Mouse (Mus musculus) macrophage (primary cell): Measurements from ENCODE around the gene Adcy1. TPM values are rescaled to one million over a fixed set of nuclear protein-coding genes. Genes with fewer than 3 reads are reported as not detected.

ENCODE experiments used
- H3K27ac ChIP-seq: fragments of 350-480 bp; formaldehyde crosslinking; 2 replicates; pipeline ENCODE4 v1.9.0; 2021
- H3K36me3 ChIP-seq: fragments of 350-480 bp; formaldehyde crosslinking; 2 replicates; pipeline ENCODE4 v1.9.0; 2021; ENCODE audit errors: inconsistent target
- H3K4me3 ChIP-seq: fragments of 350-480 bp; formaldehyde crosslinking; 2 replicates; pipeline ENCODE4 v1.9.0; 2021; ENCODE audit errors: inconsistent target
- H3K79me2 ChIP-seq: fragments of 350-480 bp; formaldehyde crosslinking; 2 replicates; pipeline ENCODE4 v1.9.0; 2021; ENCODE audit errors: inconsistent target
- WGBS: methylation state at CpG from one replicate; pipeline ENCODE4 v1.1.7; 2026; ENCODE audit warnings: inconsistent platforms; ENCODE audit not compliant: missing documents; 5-methylcytosine and 5-hydroxymethylcytosine counted together
- polyA plus RNA-seq: library from polyadenylated mRNA; stranded (reverse); fragments of 250-400 nt; gene quantifications from 3 replicates; pipeline ENCODE4 v1.2.4, GENCODE M21; 2018; ENCODE audit warnings: inconsistent platforms

Gene Adcy1
- polyA plus RNA-seq, 1 experiment from 2014 or later = not detected

GRCm38 (mm10) chr11:7161502-7162174 is 98.3 kb downstream of the Adcy1 start:
- 82% methylated on average over 8 of the region's 8 CpGs for WGBS
- Histone ChIP-seq H3K36me3 (no peaks in the 10 kb centered on the region), H3K79me2 (no peaks in the 10 kb centered on the region), H3K4me3 (no peak overlapping the region), H3K27ac (no peak overlapping the region)

- H3K36me3 ChIP-seq = no peaks in the 10 kb centered on the region
- no peak overlapping the region for H3K4me3 ChIP-seq
- H3K27ac ChIP-seq = no peak overlapping the region
- 58% methylated on average over 4 of the region's 4 CpGs for WGBS
- H3K79me2 ChIP-seq = no peaks in the 10 kb centered on the region
Observed at GRCm38 (mm10) chr11:7164416-7164815, 101.1 kb downstream of the Adcy1 start.

DNA sequence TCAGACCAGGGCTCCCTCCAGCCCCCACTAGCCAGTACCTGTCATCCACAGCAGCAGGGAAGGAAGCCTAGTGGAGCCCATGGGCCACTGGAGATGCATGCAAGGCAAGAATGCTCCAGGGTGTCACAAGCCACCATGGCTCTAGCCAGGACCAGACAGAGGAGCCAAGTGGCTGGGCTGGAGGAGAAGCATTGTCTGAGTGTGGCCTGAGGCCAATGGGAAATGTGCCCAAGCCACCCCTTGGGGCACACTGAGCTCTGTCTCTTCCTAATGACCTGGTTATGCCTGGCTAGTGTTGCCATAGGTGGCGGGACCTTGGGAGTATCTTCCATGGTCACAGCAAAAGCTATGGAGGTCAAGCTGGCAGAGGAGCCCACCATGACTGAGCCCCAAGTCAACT is 106.4 kb downstream of the Adcy1 start:
- Histone ChIP-seq H3K27ac (no peak overlapping the region), H3K36me3 (no peaks in the 10 kb centered on the region), H3K79me2 (no peaks in the 10 kb centered on the region), H3K4me3 (no peak overlapping the region)
- 90% methylated on average over 1 of the region's 1 CpGs for WGBS

DNA sequence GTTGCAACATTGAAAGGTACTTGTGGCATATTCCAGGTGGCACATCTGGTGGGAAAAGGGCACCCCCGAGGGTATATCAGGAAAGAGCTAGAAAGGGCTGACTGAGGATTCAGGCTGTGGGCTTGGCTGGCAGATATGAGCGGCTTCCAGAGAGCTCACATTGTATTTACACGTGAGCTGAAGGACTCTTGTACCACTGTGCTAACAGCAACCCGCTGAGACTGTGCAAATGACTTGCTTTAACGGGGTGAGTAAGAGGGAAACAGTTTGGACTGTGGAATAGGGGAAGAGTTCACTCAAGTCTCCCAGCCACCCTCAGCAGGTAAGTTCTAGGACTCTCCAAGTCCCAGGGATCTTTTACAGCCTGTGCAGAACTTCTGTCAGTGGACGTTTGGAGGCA is 110.4 kb downstream of the Adcy1 start:
- H3K79me2 ChIP-seq = no peaks in the 10 kb centered on the region
- H3K36me3 ChIP-seq = no peaks in the 10 kb centered on the region
- no peak overlapping the region for H3K4me3 ChIP-seq
- 88% methylated on average over 6 of the region's 6 CpGs for WGBS
- H3K27ac ChIP-seq = no peak overlapping the region

GRCm38 (mm10) chr11:7178724-7179123 is 115.4 kb downstream of the Adcy1 start:
- H3K36me3 ChIP-seq = no peaks in the 10 kb centered on the region
- no peak overlapping the region for H3K4me3 ChIP-seq
- H3K79me2 ChIP-seq = no peaks in the 10 kb centered on the region
- H3K27ac ChIP-seq = no peak overlapping the region
- 86% methylated on average over 4 of the region's 4 CpGs for WGBS

- no peak overlapping the region for H3K4me3 ChIP-seq
- H3K36me3 ChIP-seq = no peaks in the 10 kb centered on the region
- H3K27ac ChIP-seq = no peak overlapping the region
- no peaks in the 10 kb centered on the region for H3K79me2 ChIP-seq
- WGBS = 34% methylated on average over 2 of the region's 2 CpGs
Observed at GRCm38 (mm10) chr11:7179276-7179675, 116.0 kb downstream of the Adcy1 start.

DNA sequence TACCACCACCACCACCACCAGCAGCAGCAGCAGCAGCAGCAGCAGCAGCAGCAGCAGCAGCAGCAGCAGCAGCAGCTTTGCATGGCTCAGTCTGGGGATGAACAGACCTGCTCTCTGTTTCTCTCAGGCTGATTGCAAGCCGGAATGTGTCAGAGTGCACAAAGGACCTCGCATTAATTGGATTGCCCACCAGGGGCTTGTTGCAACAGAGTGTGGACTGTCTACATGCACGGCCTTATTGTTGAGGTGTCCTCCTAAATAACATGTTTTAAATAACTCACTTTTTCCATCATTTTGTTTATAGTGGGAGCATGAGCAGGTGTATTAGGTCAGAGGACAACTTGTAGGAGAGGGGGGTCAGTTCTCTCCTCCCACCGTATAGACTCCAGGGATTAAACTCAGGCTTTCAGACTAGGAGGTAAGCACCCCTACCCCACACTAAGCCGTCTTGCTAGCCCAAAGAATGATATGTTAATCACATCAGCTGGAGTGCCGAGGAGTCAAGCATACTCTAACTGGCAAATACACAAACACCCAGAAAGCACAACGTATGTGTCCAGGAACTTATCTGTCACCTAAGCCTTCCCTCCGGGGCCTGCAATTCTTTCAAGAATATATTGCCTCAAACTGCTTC is 119.2 kb downstream of the Adcy1 start:
- no peaks in the 10 kb centered on the region for H3K79me2 ChIP-seq
- no peaks in the 10 kb centered on the region for H3K36me3 ChIP-seq
- no peak overlapping the region for H3K4me3 ChIP-seq
- no peak overlapping the region for H3K27ac ChIP-seq
- 77% methylated on average over 8 of the region's 8 CpGs for WGBS

DNA sequence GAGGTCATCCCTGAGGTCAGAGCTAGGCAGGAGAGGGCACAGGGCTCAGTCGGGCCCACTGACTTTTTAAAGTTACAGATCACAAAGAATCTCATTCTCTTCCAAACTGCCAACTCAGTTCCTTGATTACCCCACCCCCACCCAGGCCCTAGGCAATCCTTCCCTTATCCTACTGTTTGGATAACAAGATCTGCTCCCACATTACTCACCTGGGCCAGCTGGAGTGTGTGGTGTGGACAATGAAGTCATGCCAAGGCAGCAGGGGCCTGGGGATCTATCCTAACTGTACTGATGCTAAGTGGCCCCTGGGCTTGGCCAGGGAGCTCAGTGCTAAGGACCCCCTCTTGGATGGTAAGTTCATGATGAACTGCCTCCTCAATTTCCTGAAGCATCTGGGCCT is 121.1 kb downstream of the Adcy1 start:
- 78% methylated on average over 1 of the region's 1 CpGs for WGBS
- Histone ChIP-seq H3K4me3 (no peak overlapping the region), H3K79me2 (no peaks in the 10 kb centered on the region), H3K36me3 (no peaks in the 10 kb centered on the region), H3K27ac (no peak overlapping the region)

DNA sequence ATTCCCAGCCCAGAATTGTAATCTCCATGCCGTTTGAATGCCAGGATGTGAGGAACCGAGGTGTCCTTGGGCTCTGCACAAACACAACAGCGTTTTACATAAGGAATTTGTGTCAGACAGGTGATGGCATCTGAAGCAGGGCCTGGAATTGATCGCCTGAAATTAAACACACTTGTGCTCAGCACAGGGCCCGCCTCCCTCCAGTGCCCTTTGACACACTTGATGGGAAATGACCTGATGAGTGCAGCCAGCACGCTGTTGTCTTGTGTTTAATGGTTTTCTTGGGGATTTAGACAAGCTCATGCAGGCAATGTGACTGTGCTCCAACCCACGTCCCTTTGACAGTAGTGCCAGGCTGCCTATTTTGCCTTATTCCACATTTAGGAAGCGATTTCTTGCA is 124.2 kb downstream of the Adcy1 start:
- WGBS = 75% methylated on average over 7 of the region's 8 CpGs
- no peaks in the 10 kb centered on the region for H3K36me3 ChIP-seq
- no peak overlapping the region for H3K27ac ChIP-seq
- H3K79me2 ChIP-seq = no peaks in the 10 kb centered on the region
- no peak overlapping the region for H3K4me3 ChIP-seq

GRCm38 (mm10) chr11:7188469-7188868 is 125.2 kb downstream of the Adcy1 start, which contains the start of gene Gm11985:
Gm11985 (minus strand) TSS chr11:7188569.
- H3K27ac ChIP-seq = no peak within 1 kb of the TSS
- 90% methylated on average over 13 of the region's 13 CpGs for WGBS

GRCm38 (mm10) chr11:7192710-7193109 is 129.4 kb downstream of the Adcy1 start:
- Histone ChIP-seq H3K36me3 (no peaks in the 10 kb centered on the region), H3K4me3 (no peak overlapping the region), H3K79me2 (no peaks in the 10 kb centered on the region), H3K27ac (no peak overlapping the region)
- 67% methylated on average over 6 of the region's 6 CpGs for WGBS

More at GRCm38 (mm10) chr11:7188469-7188868, 125.2 kb downstream of the Adcy1 start, which contains the start of gene Gm11985:
- Histone ChIP-seq H3K36me3 (no peaks in the 10 kb centered on the region), H3K4me3 (no peak within 1 kb of the TSS), H3K79me2 (no peaks in the 10 kb centered on the region)

DNA sequence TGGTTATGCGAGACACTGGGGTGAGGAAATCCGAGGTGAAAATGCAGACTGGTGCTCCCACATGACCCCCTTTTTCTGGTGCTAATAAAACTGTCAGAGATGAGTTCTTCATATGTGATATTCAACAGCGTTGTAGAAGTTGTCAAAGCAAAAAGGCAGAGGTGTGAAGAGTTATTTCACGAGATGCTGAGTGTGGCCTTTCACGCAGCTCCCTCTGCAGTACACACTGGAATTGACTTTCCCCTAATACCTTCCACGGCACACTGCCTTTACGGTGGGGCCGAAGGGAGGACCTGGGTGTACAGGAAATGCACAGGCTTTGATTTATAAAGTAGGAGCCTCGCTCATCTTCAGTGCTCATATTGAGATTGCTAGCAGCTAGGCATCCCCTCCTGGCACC is 129.8 kb downstream of the Adcy1 start:
- Histone ChIP-seq H3K36me3 (no peaks in the 10 kb centered on the region), H3K79me2 (no peaks in the 10 kb centered on the region), H3K4me3 (no peak overlapping the region), H3K27ac (no peak overlapping the region)
- 70% methylated on average over 9 of the region's 9 CpGs for WGBS

- WGBS = 94% methylated on average over 10 of the region's 10 CpGs
- H3K79me2 ChIP-seq = no peaks in the 10 kb centered on the region
- no peak overlapping the region for H3K4me3 ChIP-seq
- H3K36me3 ChIP-seq = no peaks in the 10 kb centered on the region
- no peak overlapping the region for H3K27ac ChIP-seq
Observed at GRCm38 (mm10) chr11:7194432-7195311, 131.4 kb downstream of the Adcy1 start.

GRCm38 (mm10) chr11:7195312-7195685 is 132.0 kb downstream of the Adcy1 start:
- no peak overlapping the region for H3K27ac ChIP-seq
- no peaks in the 10 kb centered on the region for H3K36me3 ChIP-seq
- WGBS = 78% methylated on average over 4 of the region's 4 CpGs
- H3K79me2 ChIP-seq = no peaks in the 10 kb centered on the region
- no peak overlapping the region for H3K4me3 ChIP-seq

- Histone ChIP-seq H3K79me2 (no peaks in the 10 kb centered on the region), H3K36me3 (no peaks in the 10 kb centered on the region), H3K27ac (no peak within 1 kb of the TSS), H3K4me3 (no peak within 1 kb of the TSS)
- 76% methylated on average over 12 of the region's 12 CpGs for whole genome bisulfite sequencing
Observed at GRCm38 (mm10) chr11:7197491-7197941, 134.2 kb downstream of the Adcy1 start, which contains the start of gene Igfbp1. Igfbp1 (plus strand) TSS chr11:7197782.
